Mouse (Mus musculus) layer of hippocampus, adult 8-10 months (tissue): ENCODE measurements around the gene Ftl1-ps1. TPM values are rescaled to one million over a fixed set of nuclear protein-coding genes. Genes with fewer than 3 reads are reported as not detected.

Experiments
- DNase-seq, 2 experiments: peaks; one replicate each; pipeline ENCODE4 v3.0.0; 2022; ENCODE audit warnings: low spot score in 2 of 2
- microRNA-seq, 2 experiments: library from miRNA; unstranded; fragments of <30 nt; microRNA quantifications; one replicate each; pipeline ENCODE4 v1.2.0; 2022
- total RNA-seq, 4 experiments: library from RNA; stranded (reverse); gene quantifications; 2 replicates each; pipeline ENCODE4 v1.2.4; 2022

The Ftl1-ps1 gene
- 100 to 1,000 TPM; 137 to 280 (median 208) TPM for total RNA-seq

DNA sequence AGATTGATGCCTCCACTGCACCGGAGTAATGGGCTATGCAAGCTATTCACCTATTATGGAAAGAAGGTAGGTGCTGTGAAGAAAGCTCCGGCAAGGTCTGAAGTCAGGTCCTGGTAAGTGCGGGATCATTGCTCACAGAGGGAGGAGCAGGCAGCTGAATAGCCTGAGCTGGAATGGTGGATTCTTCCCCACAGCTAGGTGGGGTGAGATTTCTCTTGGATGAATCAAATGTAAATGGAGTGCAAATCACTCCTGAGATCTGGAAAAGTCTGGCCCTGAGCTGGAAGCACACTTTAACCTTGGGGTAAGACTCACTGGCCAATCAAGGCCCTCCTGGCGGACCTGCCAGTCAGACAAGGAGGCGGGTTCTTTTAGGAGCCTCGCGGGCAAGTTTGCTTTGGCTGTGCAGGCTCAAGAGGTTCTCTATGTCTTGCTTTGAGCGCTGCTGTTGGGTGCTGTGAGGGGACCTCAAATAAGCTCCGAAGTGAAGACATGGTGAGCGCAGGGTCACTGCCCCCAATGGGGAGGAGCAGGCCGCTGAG, at the start of gene Ftl1-ps1:
Ftl1-ps1 (plus strand) TSS at position 397 of the 542 bp plus-strand sequence.
- DNase-seq: no peak

DNA sequence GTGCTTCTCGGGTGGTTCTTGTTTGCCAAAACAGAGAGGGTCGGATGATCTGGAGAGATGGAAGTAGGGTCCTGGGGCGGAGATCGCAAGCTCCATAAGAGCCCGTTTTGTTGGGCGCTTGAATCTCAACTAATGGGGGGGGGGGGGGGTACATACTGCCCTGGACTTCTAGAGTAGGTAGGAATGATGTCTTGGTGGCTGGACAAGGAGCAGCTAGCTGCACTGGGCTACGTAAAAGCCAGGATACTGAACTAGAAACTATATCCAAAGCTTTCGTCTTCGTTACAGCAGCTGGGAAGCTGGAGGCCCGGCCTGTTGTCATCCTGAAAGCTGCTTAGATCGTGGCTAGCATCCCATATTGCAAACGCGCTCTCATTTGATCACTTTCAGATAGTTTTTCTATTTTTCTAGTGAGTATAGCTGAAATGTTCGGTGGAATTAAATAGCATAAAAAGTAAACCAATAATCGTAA, 49.0 kb upstream of the Ftl1-ps1 start:
- DNase-seq: no peak

- no peak for DNase-seq
Measured at GRCm38 (mm10) chr13:74356491-74356890, 43.0 kb upstream of the Ftl1-ps1 start.

DNA sequence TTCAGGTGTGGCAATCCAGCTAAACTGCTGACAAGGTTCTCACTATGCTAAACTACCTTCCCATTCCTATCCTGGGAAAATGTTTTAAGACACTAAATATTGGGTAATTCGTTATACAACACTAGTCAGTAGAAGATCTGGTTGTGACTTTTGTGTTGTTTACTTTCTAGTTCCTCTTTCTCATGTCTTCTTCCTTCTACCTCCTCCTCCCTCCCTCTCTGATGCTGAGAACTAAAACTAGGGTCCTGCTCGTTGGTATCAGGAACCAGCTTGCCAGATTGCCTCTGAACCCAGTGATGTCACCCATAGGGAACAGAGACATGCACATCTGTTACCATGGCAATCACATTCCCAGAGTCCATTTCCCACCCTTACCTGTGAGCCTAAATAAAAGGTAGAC, 37.3 kb upstream of the Ftl1-ps1 start:
- DNase-seq: no peak

- no peak for DNase-seq
Measured at GRCm38 (mm10) chr13:74363176-74363858, 36.2 kb upstream of the Ftl1-ps1 start.

GRCm38 (mm10) chr13:74363859-74364235, 35.6 kb upstream of the Ftl1-ps1 start, which contains the start of gene Lrrc14b:
TSS of gene Lrrc14b (minus strand) at chr13:74364005.
- no peak for DNase-seq

DNA sequence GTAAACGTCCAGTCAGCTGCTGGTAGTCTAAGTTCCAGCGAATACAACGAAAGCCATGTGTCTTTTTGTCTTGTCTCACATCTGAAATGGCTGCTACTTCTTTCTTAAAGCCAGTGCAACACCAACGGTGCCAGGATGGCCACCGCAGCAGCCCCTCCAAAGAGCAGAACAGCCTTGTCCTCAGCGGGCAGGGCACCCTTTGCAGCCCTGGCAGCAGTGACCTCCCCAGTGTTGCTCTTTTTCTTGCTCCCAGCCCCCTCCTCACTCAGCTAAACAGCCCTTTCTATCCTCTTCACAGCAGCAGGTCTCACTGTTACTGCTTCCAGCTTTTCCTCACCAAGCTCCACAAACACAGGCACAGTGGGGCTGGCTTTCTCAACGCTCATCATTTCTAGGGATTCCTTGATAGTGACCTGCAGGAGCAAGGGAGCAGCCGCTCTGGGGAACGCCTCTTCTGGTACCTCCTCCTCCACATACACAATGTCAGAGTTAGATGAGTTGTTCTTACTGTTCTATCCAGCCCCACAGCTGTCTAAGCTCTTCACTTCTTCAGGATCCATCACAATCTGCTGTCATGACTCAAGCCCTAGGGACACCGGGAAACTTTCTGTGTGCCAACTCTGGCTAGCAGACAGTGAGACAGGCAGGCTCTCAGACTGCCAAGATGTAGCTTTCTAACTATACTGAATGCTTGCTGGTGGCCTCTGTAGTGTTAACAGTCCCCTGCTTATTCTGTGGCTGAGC, 17.8 kb upstream of the Ftl1-ps1 start:
- DNase-seq: no peak

DNA sequence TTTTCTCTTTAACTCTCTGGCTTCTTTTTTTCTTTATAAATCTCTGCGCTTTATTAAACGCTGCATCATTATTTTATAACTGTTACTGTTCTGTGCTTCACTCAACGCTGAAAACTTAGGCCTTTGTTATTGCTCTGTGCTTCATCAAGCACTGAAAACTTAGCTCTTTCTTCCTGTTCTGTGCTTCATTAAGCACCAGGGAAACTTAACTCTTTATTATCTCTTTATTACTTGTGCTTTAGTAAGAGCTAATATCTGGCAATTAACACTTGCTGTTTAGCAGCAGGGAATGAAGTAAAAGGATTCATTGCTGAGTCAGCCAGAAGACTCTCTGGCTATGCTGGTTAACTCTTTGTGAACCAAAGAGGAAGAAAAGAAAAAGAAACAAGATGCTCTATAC, 17.2 kb upstream of the Ftl1-ps1 start:
- no peak for DNase-seq

GRCm38 (mm10) chr13:74389730-74390129, 9.8 kb upstream of the Ftl1-ps1 start:
- DNase-seq: no peak

- DNase-seq: peak; percentile 74 to 79
Measured at GRCm38 (mm10) chr13:74390371-74390990, 9.0 kb upstream of the Ftl1-ps1 start, which contains the start of gene Zfp72. TSS of gene Zfp72 (minus strand) at chr13:74390836.

DNA sequence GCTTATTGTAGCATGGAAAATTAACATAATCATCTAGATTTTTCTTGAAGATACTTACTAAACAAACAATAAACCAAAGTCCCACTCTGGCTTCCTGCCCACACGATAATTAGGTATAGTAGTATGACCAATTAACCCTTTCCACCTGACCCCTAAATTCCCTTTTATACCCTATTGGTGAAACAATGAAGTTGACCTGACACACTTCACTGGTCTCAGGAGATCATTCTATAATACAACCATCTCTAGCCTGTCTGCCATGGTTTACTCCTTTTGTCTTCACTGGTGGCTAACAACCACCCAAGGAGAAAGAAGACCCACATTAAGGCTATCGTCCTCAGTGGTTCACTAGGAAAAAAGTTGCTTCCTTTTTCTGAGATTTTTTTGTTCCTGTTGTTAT, 8.3 kb upstream of the Ftl1-ps1 start:
- DNase-seq: no peak

DNA sequence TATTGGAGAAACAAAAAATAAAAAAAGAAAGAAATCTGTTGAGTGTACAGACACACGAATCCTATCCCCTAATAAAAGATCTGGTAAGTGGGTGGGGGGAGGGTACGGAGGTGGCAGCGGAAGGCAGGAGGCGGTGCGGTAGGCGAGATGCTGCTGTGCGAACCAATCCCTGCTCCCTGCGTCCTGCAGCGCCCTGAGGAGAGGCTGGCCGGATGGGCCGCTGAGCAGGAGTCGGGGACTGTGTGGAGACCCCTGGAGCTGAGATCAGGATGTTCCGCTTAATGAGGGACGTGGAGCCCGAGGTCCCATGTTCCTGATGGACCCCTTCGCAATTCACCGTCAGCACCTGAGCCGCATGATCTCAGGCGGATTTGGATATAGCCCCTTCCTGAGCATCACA, 40.4 kb downstream of the Ftl1-ps1 start:
- DNase-seq: no peak

Small RNA genes within 50 kb of the gene (microRNA-seq; reads per million reads assigned to microRNA genes)
- gene Mir692-3: 0 reads per million in 2 experiments

Other genes with a start within 250 kb of the Ftl1-ps1 start
- gene Exoc3, start 191.0 kb upstream of the Ftl1-ps1 start, total RNA-seq: 10 to 100 TPM; 65.6 to 78.6 (median 73.8) TPM
- 1 to 10 TPM in 1 of 4 experiments, under 1 TPM in 3; 0.67 to 1.4 (median 0.81) TPM for gene Ahrr, start 107.4 kb upstream of the Ftl1-ps1 start, total RNA-seq
- gene Pdcd6, start 82.1 kb upstream of the Ftl1-ps1 start, total RNA-seq: 10 to 100 TPM; 64.8 to 75.6 (median 72.1) TPM
- gene Sdha, start 49.4 kb upstream of the Ftl1-ps1 start, total RNA-seq: 100 to 1,000 TPM; 336 to 349 (median 340) TPM
- 100 to 1,000 TPM in 1 of 4 experiments, 10 to 100 TPM in 3; 73.7 to 101 (median 82.6) TPM for gene Ccdc127, start 49.4 kb upstream of the Ftl1-ps1 start, total RNA-seq
- gene Lrrc14b, start 35.7 kb upstream of the Ftl1-ps1 start, total RNA-seq: under 1 TPM in 2 of 4 experiments, not detected in 2; 0.41 to 0.43 TPM
- 1 to 10 TPM; 4.0 to 6.5 (median 5.4) TPM for gene Zfp72, start 8.9 kb upstream of the Ftl1-ps1 start, total RNA-seq
- gene Zfp825, start 94.3 kb downstream of the Ftl1-ps1 start, total RNA-seq: 1 to 10 TPM; 3.9 to 7.5 (median 6.9) TPM
- 10 to 100 TPM; 14.1 to 19.7 (median 17.3) TPM for gene Erap1, start 239.9 kb downstream of the Ftl1-ps1 start, total RNA-seq